Mouse (Mus musculus) common myeloid progenitor, adult 5-6 weeks (primary cell): ENCODE data around the gene Dtx3. TPM values are rescaled to one million over a fixed set of nuclear protein-coding genes. Genes with fewer than 3 reads are reported as not detected.

Source experiments
- ATAC-seq: replicated peaks from 2 replicates; pipeline ENCODE4 v1.8.0; 2016; ENCODE audit warnings: low read depth, mild to moderate bottlenecking, moderate TSS enrichment, inconsistent platforms; ENCODE audit not compliant: poor library complexity, severe bottlenecking
- total RNA-seq: library from RNA; stranded (forward); fragments of 200-1000, 187-1606 nt; gene quantifications from 2 replicates; pipeline ENCODE4 v1.2.3, GENCODE M21; 2017

Dtx3 gene
- 29.7 and 36.7 TPM in 2 replicates for total RNA-seq

GRCm38 (mm10) chr10:127195328-127196129 is at the start of gene Dtx3:
Gene Dtx3 (minus strand): TSS chr10:127195728.
- 0 out of 2 replicates have a peak, but pooled peaks have one; percentile 13 for ATAC-seq

- no peak for ATAC-seq
These were observed 42.8 kb upstream of the Dtx3 start for GRCm38 (mm10) chr10:127238241-127238824.

- no peak for ATAC-seq
These were observed 41.0 kb upstream of the Dtx3 start for GRCm38 (mm10) chr10:127236541-127236940.

- ATAC-seq, result no peak
These were observed 37.6 kb upstream of the Dtx3 start for GRCm38 (mm10) chr10:127233141-127233540.

- no peak for ATAC-seq
These were observed 36.2 kb upstream of the Dtx3 start for GRCm38 (mm10) chr10:127231741-127232140.

- ATAC-seq, result peak; percentile 63
These were observed 35.2 kb upstream of the Dtx3 start for GRCm38 (mm10) chr10:127230693-127231092.

GRCm38 (mm10) chr10:127228897-127229296 is 33.4 kb upstream of the Dtx3 start:
- ATAC-seq, result peak; percentile 36; the same call in 1 of the 2 replicates

- ATAC-seq, result peak; percentile 31
These were observed 31.6 kb upstream of the Dtx3 start for GRCm38 (mm10) chr10:127227163-127227562.

- ATAC-seq, result no peak
These were observed 30.9 kb upstream of the Dtx3 start for GRCm38 (mm10) chr10:127226318-127226895.

GRCm38 (mm10) chr10:127225732-127226131 is 30.2 kb upstream of the Dtx3 start:
- ATAC-seq, result peak; percentile 61

GRCm38 (mm10) chr10:127225213-127225612 is 29.7 kb upstream of the Dtx3 start:
- no peak for ATAC-seq

GRCm38 (mm10) chr10:127218339-127218738 is 22.8 kb upstream of the Dtx3 start:
- no peak for ATAC-seq

GRCm38 (mm10) chr10:127217177-127217576 is 21.6 kb upstream of the Dtx3 start:
- ATAC-seq, result no peak

GRCm38 (mm10) chr10:127216456-127216855 is 20.9 kb upstream of the Dtx3 start:
- ATAC-seq, result no peak

- no peak for ATAC-seq
These were observed 18.9 kb upstream of the Dtx3 start for GRCm38 (mm10) chr10:127214422-127214803.

GRCm38 (mm10) chr10:127213704-127214421 is 18.3 kb upstream of the Dtx3 start:
- ATAC-seq, result no peak

- no peak for ATAC-seq
These were observed 17.7 kb upstream of the Dtx3 start for GRCm38 (mm10) chr10:127213272-127213671.

- ATAC-seq, result peak; percentile 87
These were observed 15.9 kb upstream of the Dtx3 start, which contains the start of gene Pip4k2c for GRCm38 (mm10) chr10:127211414-127211854. Gene Pip4k2c (minus strand): TSS chr10:127211585.

- ATAC-seq, result peak; percentile 50
These were observed 15.5 kb upstream of the Dtx3 start for GRCm38 (mm10) chr10:127210961-127211405.

GRCm38 (mm10) chr10:127209928-127210570 is 14.5 kb upstream of the Dtx3 start:
- ATAC-seq, result no peak
